ENCODE assay signal across 11 mouse cellular contexts in genomic region chr14:73381559-73381958, GRCm38 (mm10). TPM values are rescaled to one million over a fixed set of nuclear protein-coding genes. Genes with fewer than 3 reads are reported as not detected.
DNase-seq lines count a peak whose midpoint lies in the region; ATAC-seq and TF ChIP-seq lines count a peak whose summit lies in the region.
"Had no signal": no experiment of that assay in that cellular context is flagged by ENCODE, and none has a peak within 500 bp of the region (broad histone marks: within the 10 kb centered on the region; RNA-seq: fewer than 3 reads in every experiment).

No protein-coding gene starts in this region.

- peaks cover 70% of the 10 kb centered on the region for H3K36me3 ChIP-seq in megakaryocyte, embryonic 14.5 days (replicated peaks; ENCODE audit: low read length)

- DNase-seq in gastrocnemius, adult 2 months = no peak
- no peak for DNase-seq in gastrocnemius, postnatal 14 days
- DNase-seq in kidney, postnatal 14 days = peak; percentile 19
- no peak for DNase-seq in kidney, postnatal 10 days
- DNase-seq in left cerebral cortex, adult 18-20 months (ENCODE audit: low spot score in 2 of 2) = no peak
- DNase-seq in urinary bladder, adult 2 months (ENCODE audit: low spot score) = no peak
- DNase-seq: gastrocnemius, postnatal 10 days had no signal

- TF ChIP-seq CTCF in gastrocnemius, adult 2 months (IDR thresholded peaks at IDR 0.05) = no peak

- peak overlapping the region; percentile 100 for H3K27ac ChIP-seq in gastrocnemius, adult 2 months
- H3K27ac ChIP-seq: neural tube, embryonic 12.5 days had no signal

- no peaks in the 10 kb centered on the region for H3K27me3 ChIP-seq in megakaryocyte, embryonic 14.5 days (replicated peaks)
- H3K27me3 ChIP-seq: neural tube, embryonic 12.5 days had no signal

- H3K9me3 ChIP-seq in megakaryocyte, embryonic 14.5 days = no peaks in the 10 kb centered on the region
- H3K9me3 ChIP-seq: neural tube, embryonic 12.5 days had no signal

- peak overlapping the region; percentile 86 for H3K4me3 ChIP-seq in gastrocnemius, adult 2 months
- H3K4me3 ChIP-seq in megakaryocyte, embryonic 14.5 days (replicated peaks) = peak overlapping the region; percentile 88
- H3K4me3 ChIP-seq: neural tube, embryonic 12.5 days had no signal

- intact Hi-C loops in gastrocnemius, adult 2 months (cut with DNase I) = loop anchor here (5.0 kb wide), 2 partner anchors 54 to 144 kb away; partner anchors contain the start of genes Lpar6 and Rb1
- intact Hi-C loops in gastrocnemius, postnatal 14 days (cut with DNase I; ENCODE audit: low total_unique reads) = loop anchor here (10.0 kb wide), 1 partner anchor 93 kb away; no protein-coding TSS in a partner anchor

- peaks cover 73% of the 10 kb centered on the region for H3K4me1 ChIP-seq in megakaryocyte, embryonic 14.5 days

- ATAC-seq in common myeloid progenitor, adult 5-6 weeks (replicated peaks; ENCODE audit: low read depth, poor library complexity, severe bottlenecking) = peak; percentile 16; the same call in 1 of the 2 replicates
- ATAC-seq: activated CD4-positive, CD25-positive, alpha-beta regulatory T cell, adult 4 months had no signal

RNA-seq across cellular contexts. Expression of gene Itm2b, which starts 3.5 kb away (rescaled TPM):
- 100 to 1,000 TPM; 255 to 336 TPM for total RNA-seq in gastrocnemius, adult 2 months (2021)
- total RNA-seq in gastrocnemius, postnatal 14 days (2021) = 100 to 1,000 TPM; 330 to 339 TPM
- total RNA-seq in common myeloid progenitor, adult 5-6 weeks (2017) = 694 and 751 TPM in 2 replicates
- polyA plus RNA-seq in megakaryocyte, embryonic 14.5 days (2012; ENCODE audit: insufficient read depth, low replicate concordance) = 493 and 564 TPM in 2 replicates
- 100 to 1,000 TPM; 780 to 834 TPM for total RNA-seq in left cerebral cortex, adult 18-20 months (2021)
- polyA plus RNA-seq in urinary bladder, adult 2 months (2012; rRNA removed) = 1,620 and 1,700 TPM in 2 replicates

RNA-seq across cellular contexts. Expression of gene Rb1, which starts 55.9 kb away (rescaled TPM):
- total RNA-seq in gastrocnemius, adult 2 months (2021) = 10 to 100 TPM; 14.4 to 20.1 TPM
- 10 to 100 TPM; 18.1 to 20.2 TPM for total RNA-seq in gastrocnemius, postnatal 14 days (2021)
- total RNA-seq in common myeloid progenitor, adult 5-6 weeks (2017) = 23.5 and 31.6 TPM in 2 replicates
- 3.0 and 6.4 TPM in 2 replicates for polyA plus RNA-seq in megakaryocyte, embryonic 14.5 days (2012; ENCODE audit: insufficient read depth, low replicate concordance)
- total RNA-seq in left cerebral cortex, adult 18-20 months (2021) = 10 to 100 TPM; 28.9 to 30.1 TPM
- 12.8 and 13.7 TPM in 2 replicates for polyA plus RNA-seq in urinary bladder, adult 2 months (2012; rRNA removed)
